Mouse (Mus musculus) hindbrain, embryonic 12.5 days (tissue): Measurements from ENCODE around the gene Atp6v0b. TPM values are rescaled to one million over a fixed set of nuclear protein-coding genes. Genes with fewer than 3 reads are reported as not detected.

ENCODE experiments used
- ATAC-seq: fragments of 200-750 bp; cut with Nextera tagmentation; 2 replicates; pipeline ENCODE4 v1.8.0; 2017; ENCODE audit warnings: moderate TSS enrichment; ENCODE audit not compliant: low FRiP score
- H3K27ac ChIP-seq: fragments of 300-500 bp; sonication (generic); 2 replicates; pipeline ENCODE4 v1.5.1; 2016; ENCODE audit warnings: mild to moderate bottlenecking
- H3K27me3 ChIP-seq: fragments of 300-500 bp; sonication (generic); 2 replicates; pipeline ENCODE4 v1.6.1; 2016; ENCODE audit warnings: mild to moderate bottlenecking
- H3K36me3 ChIP-seq: fragments of 300-500 bp; sonication (generic); 2 replicates; pipeline ENCODE4 v1.6.1; 2016; ENCODE audit warnings: mild to moderate bottlenecking
- H3K4me1 ChIP-seq: fragments of 300-500 bp; sonication (generic); 2 replicates; pipeline ENCODE4 v1.6.1; 2016
- H3K4me2 ChIP-seq: fragments of 300-500 bp; sonication (generic); replicated peaks from 2 replicates; pipeline ENCODE4 v1.6.1; 2016; ENCODE audit warnings: mild to moderate bottlenecking
- H3K4me3 ChIP-seq: fragments of 300-500 bp; sonication (generic); 2 replicates; pipeline ENCODE4 v1.5.1; 2016; ENCODE audit warnings: mild to moderate bottlenecking
- H3K9ac ChIP-seq: fragments of 300-500 bp; sonication (generic); 2 replicates; pipeline ENCODE4 v1.6.1; 2016; ENCODE audit warnings: mild to moderate bottlenecking, moderate library complexity
- H3K9me3 ChIP-seq: fragments of 300-500 bp; sonication (generic); replicated peaks from 2 replicates; pipeline ENCODE4 v1.6.1; 2016; ENCODE audit warnings: mild to moderate bottlenecking
- WGBS: fragments of 180-500 bp; shearing (Covaris S2); methylation state at CpG from one replicate; pipeline ENCODE4 v1.1.7; 2016; 5-methylcytosine and 5-hydroxymethylcytosine counted together
- polyA plus RNA-seq: library from polyadenylated mRNA; unstranded; fragments of >200 nt; fragmentation: Nextera tagmentation; extraction: Ambion mirVana; gene quantifications from 2 replicates; pipeline ENCODE4 v1.2.1, GENCODE M21; 2016

The Atp6v0b gene
- 267 and 289 TPM in 2 replicates for polyA plus RNA-seq

DNA sequence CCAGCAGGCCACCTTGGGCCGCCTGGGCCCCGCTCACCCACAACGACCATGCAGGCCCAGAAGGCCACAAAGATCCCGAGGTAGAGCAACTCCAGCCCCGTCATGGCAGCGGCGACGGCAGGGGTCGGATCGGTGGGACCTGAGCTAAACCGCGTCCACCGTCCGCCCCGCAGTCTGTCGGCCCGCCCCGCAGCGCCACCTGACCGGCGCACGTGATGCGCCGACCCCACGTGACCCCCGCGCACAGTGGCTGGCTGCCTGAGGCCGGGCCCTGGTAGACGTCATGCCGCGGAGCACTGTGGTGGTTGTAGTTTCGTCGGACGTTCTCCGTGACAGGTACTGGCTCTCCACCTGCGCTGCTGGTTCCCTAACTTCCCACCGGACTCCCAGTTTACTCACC, at the start of gene Atp6v0b:
TSS of gene Atp6v0b (minus strand) at position 201 of the 400 bp plus-strand sequence.
- peaks cover 44% of the 10 kb centered on the region for H3K4me1 ChIP-seq
- H3K9ac ChIP-seq: peak within 1 kb of the TSS; percentile 95
- H3K4me3 ChIP-seq: peak within 1 kb of the TSS; percentile 92
- peak within 1 kb of the TSS; percentile 60; the same call in 1 of the 2 replicates for H3K27ac ChIP-seq
- no peaks in the 10 kb centered on the region for H3K9me3 ChIP-seq
- H3K36me3 ChIP-seq: peaks cover 35% of the 10 kb centered on the region
- H3K4me2 ChIP-seq: peak within 1 kb of the TSS; percentile 93
- ATAC-seq: peak; percentile 81
- 0% methylated on average over 37 of the region's 37 CpGs for WGBS
- H3K27me3 ChIP-seq: no peaks in the 10 kb centered on the region

GRCm38 (mm10) chr4:117934081-117934480, 46.9 kb upstream of the Atp6v0b start:
- H3K4me1 ChIP-seq: peaks cover 9% of the 10 kb centered on the region
- H3K36me3 ChIP-seq: peaks cover 10% of the 10 kb centered on the region
- H3K9me3 ChIP-seq: 0 out of 2 replicates have a peak, but pooled peaks cover 3% of the 10 kb centered on the region
- H3K9ac ChIP-seq: no peak overlapping the region
- WGBS: 91% methylated on average over 4 of the region's 4 CpGs
- H3K4me3 ChIP-seq: no peak overlapping the region
- no peak for ATAC-seq
- H3K27me3 ChIP-seq: peaks cover 18% of the 10 kb centered on the region
- H3K27ac ChIP-seq: no peak overlapping the region
- H3K4me2 ChIP-seq: no peak overlapping the region

DNA sequence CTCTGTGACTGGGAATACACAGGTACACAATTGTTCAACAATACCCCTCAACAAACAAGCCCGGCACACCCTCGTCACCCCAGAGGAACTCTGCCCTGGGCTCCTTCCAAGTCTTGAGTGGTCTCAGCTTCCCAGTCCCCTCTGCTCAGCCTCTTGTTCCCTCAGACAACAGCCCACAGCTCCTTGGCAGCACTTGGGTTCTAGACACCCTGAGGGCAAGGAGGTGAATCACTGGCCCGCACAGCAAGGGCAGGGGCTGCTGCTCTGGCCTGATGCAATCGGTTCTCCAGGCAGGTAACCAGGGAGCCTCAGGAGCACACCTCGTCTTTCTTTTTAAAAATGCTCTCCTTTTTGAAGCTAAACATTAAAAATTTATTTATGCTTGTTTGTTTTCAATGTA, 46.1 kb upstream of the Atp6v0b start:
- Histone ChIP-seq H3K4me3 (no peak overlapping the region), H3K4me1 (peaks cover 12% of the 10 kb centered on the region), H3K9ac (no peak overlapping the region), H3K4me2 (no peak overlapping the region), H3K9me3 (0 out of 2 replicates have a peak, but pooled peaks cover 3% of the 10 kb centered on the region), H3K36me3 (peaks cover 10% of the 10 kb centered on the region), H3K27me3 (peaks cover 26% of the 10 kb centered on the region), H3K27ac (no peak overlapping the region)
- WGBS: 80% methylated on average over 5 of the region's 5 CpGs
- no peak for ATAC-seq

DNA sequence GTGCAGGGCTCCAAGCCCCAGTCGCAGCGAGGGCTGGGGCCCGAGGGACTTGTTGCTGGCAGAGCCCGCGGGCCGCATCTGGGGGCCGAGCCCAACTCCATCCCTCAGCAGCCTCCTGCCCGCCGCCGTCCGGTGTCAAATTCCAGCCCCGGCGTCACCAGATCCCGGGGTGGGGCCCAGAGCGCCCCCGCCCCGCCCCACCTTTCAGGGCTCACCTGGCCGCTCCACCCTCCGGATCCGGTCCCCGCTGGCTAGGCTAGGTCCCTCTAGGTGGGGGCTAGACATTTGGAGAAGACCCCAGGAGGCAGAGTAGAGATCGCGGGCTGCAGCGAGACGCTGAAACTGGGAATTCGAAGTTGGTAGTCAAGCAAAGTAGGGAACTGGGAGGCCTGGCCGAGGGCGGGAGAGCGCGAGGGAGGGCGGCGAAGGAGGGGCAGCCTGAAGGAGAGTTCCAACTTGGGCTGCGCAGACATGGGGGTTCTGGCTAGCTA, 42.3 kb upstream of the Atp6v0b start, which contains the start of gene Artn:
TSS of gene Artn (minus strand) at position 373 of the 491 bp plus-strand sequence.
- H3K27ac ChIP-seq: no peak within 1 kb of the TSS
- no peak for ATAC-seq
- under 1% methylated on average over 33 of the region's 33 CpGs for WGBS

GRCm38 (mm10) chr4:117928699-117929241, 41.6 kb upstream of the Atp6v0b start:
- Histone ChIP-seq H3K9ac (peak overlapping the region; percentile 45; the same call in 1 of the 2 replicates), H3K4me3 (peak overlapping the region; percentile 29), H3K27ac (no peak overlapping the region), H3K36me3 (peaks cover 6% of the 10 kb centered on the region), H3K27me3 (peaks cover 69% of the 10 kb centered on the region), H3K4me2 (peak overlapping the region; percentile 54), H3K4me1 (peaks cover 27% of the 10 kb centered on the region), H3K9me3 (0 out of 2 replicates have a peak, but pooled peaks cover 3% of the 10 kb centered on the region)
- 3% methylated on average over 13 of the region's 13 CpGs for WGBS
- peak; percentile 18 for ATAC-seq

More for the DNA sequence above, 42.3 kb upstream of the Atp6v0b start, which contains the start of gene Artn:
- Histone ChIP-seq H3K4me2 (peak within 1 kb of the TSS; percentile 54), H3K9ac (peak within 1 kb of the TSS; percentile 45; the same call in 1 of the 2 replicates), H3K27me3 (peaks cover 63% of the 10 kb centered on the region), H3K36me3 (peaks cover 6% of the 10 kb centered on the region), H3K4me3 (peak within 1 kb of the TSS; percentile 29), H3K9me3 (0 out of 2 replicates have a peak, but pooled peaks cover 3% of the 10 kb centered on the region), H3K4me1 (peaks cover 27% of the 10 kb centered on the region)

DNA sequence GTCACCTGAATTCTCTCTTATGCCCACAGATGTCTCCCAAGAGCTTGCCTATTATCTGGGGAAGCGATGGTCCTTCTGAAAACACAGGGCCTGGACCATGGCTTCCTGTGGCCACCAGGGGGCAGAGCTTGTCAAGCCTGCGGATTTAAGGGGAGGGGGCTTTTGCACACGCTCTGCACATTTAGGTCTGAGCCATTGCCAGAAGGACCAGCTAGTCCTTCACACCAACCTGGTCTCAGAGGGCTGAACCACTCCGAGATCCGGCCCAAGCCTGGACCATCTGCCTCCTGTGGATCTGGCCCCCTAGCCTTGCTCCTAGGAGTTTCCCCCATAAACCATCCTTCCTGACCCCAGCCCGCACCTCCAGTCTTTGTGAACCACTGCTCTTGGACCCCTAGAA, 41.1 kb upstream of the Atp6v0b start:
- peak; percentile 30; the same call in 1 of the 2 replicates for ATAC-seq
- H3K4me2 ChIP-seq: no peak overlapping the region
- no peak overlapping the region for H3K27ac ChIP-seq
- peaks cover 6% of the 10 kb centered on the region for H3K36me3 ChIP-seq
- 0 out of 2 replicates have a peak, but pooled peaks cover 3% of the 10 kb centered on the region for H3K9me3 ChIP-seq
- H3K27me3 ChIP-seq: peaks cover 74% of the 10 kb centered on the region
- H3K4me1 ChIP-seq: peaks cover 27% of the 10 kb centered on the region
- H3K9ac ChIP-seq: no peak overlapping the region
- WGBS: 12% methylated on average over 6 of the region's 6 CpGs
- H3K4me3 ChIP-seq: no peak overlapping the region

GRCm38 (mm10) chr4:117926545-117927482, 39.7 kb upstream of the Atp6v0b start:
- Histone ChIP-seq H3K4me3 (peak overlapping the region; percentile 40), H3K9ac (peak overlapping the region; percentile 68), H3K36me3 (no peaks in the 10 kb centered on the region), H3K27me3 (peaks cover 82% of the 10 kb centered on the region), H3K4me1 (peaks cover 27% of the 10 kb centered on the region), H3K4me2 (peak overlapping the region; percentile 74), H3K27ac (0 out of 2 replicates have a peak overlapping the region, but pooled peaks have one; percentile 40), H3K9me3 (0 out of 2 replicates have a peak, but pooled peaks cover 3% of the 10 kb centered on the region)
- peak; percentile 73 for ATAC-seq
- 1% methylated on average over 70 of the region's 71 CpGs for WGBS

GRCm38 (mm10) chr4:117924916-117925315, 37.8 kb upstream of the Atp6v0b start:
- Histone ChIP-seq H3K27me3 (peaks cover 73% of the 10 kb centered on the region), H3K9ac (no peak overlapping the region), H3K36me3 (no peaks in the 10 kb centered on the region), H3K9me3 (no peaks in the 10 kb centered on the region), H3K4me2 (no peak overlapping the region), H3K4me3 (no peak overlapping the region), H3K4me1 (peaks cover 26% of the 10 kb centered on the region), H3K27ac (no peak overlapping the region)
- WGBS: 55% methylated on average over 6 of the region's 6 CpGs
- no peak for ATAC-seq

- 74% methylated on average over 2 of the region's 2 CpGs for WGBS
- Histone ChIP-seq H3K27ac (no peak overlapping the region), H3K4me1 (peaks cover 15% of the 10 kb centered on the region), H3K4me3 (no peak overlapping the region), H3K36me3 (no peaks in the 10 kb centered on the region), H3K9me3 (no peaks in the 10 kb centered on the region), H3K27me3 (peaks cover 58% of the 10 kb centered on the region), H3K9ac (no peak overlapping the region), H3K4me2 (no peak overlapping the region)
- ATAC-seq: no peak
These were observed 36.3 kb upstream of the Atp6v0b start for GRCm38 (mm10) chr4:117923450-117923849.

DNA sequence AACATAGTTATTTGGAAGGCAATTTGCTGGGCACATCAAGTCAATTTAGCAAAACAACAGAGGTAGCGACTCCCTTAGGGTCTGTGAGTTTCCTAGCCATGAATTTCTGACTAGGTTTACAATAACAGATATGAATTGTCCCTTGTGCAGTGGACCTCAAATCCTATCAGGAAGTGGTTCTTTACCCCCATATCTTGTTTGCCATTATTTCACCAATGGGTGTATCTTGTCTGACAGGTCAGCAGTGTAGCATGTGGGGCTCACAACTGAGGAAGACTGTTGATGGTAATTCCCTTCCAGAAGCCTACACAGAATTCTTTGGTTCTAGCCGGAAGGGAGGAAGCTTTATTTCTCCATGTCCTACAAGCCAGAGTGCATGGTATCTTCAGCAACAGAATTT, 34.2 kb upstream of the Atp6v0b start:
- Histone ChIP-seq H3K9ac (no peak overlapping the region), H3K36me3 (no peaks in the 10 kb centered on the region), H3K4me1 (peaks cover 2% of the 10 kb centered on the region), H3K4me2 (no peak overlapping the region), H3K27me3 (peaks cover 37% of the 10 kb centered on the region), H3K27ac (no peak overlapping the region), H3K9me3 (no peaks in the 10 kb centered on the region), H3K4me3 (no peak overlapping the region)
- ATAC-seq: no peak
- 96% methylated on average over 2 of the region's 2 CpGs for WGBS

GRCm38 (mm10) chr4:117918762-117919161, 31.6 kb upstream of the Atp6v0b start:
- Histone ChIP-seq H3K9ac (no peak overlapping the region), H3K9me3 (no peaks in the 10 kb centered on the region), H3K27ac (no peak overlapping the region), H3K4me1 (peaks cover 12% of the 10 kb centered on the region), H3K36me3 (no peaks in the 10 kb centered on the region), H3K4me3 (no peak overlapping the region), H3K27me3 (peaks cover 13% of the 10 kb centered on the region; the same call in 1 of the 2 replicates), H3K4me2 (no peak overlapping the region)
- 92% methylated on average over 5 of the region's 5 CpGs for WGBS
- no peak for ATAC-seq

DNA sequence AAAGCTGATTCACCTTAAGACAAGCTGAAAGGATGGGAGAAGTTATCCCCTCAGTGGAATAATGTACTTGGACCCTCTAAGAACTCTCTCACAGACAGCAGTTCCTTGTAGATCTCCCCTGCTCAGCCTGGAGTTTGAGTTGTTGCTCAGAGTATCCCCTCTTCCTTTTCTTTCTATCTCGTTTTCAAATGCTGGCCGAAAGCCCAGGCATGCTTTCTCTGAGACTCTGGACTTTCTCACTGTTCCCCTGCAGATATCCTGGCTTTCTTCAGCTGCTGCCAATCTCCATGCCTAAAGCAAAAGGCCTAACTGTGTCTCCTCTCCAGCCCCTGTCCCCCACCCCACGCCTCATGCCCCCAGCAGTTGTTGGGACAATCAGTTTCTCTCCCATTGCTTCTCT, 31.1 kb upstream of the Atp6v0b start:
- peaks cover 8% of the 10 kb centered on the region; the same call in 1 of the 2 replicates for H3K27me3 ChIP-seq
- peaks cover 18% of the 10 kb centered on the region for H3K4me1 ChIP-seq
- no peaks in the 10 kb centered on the region for H3K36me3 ChIP-seq
- no peak overlapping the region for H3K9ac ChIP-seq
- no peaks in the 10 kb centered on the region for H3K9me3 ChIP-seq
- no peak overlapping the region for H3K4me3 ChIP-seq
- WGBS: 72% methylated on average over 3 of the region's 3 CpGs
- H3K4me2 ChIP-seq: no peak overlapping the region
- no peak for ATAC-seq
- H3K27ac ChIP-seq: no peak overlapping the region
